ENCODE assay signal across 26 mouse cellular contexts in genomic region chr11:8609873-8610272, GRCm38 (mm10). TPM values are rescaled to one million over a fixed set of nuclear protein-coding genes. Genes with fewer than 3 reads are reported as not detected.
DNase-seq lines count a peak whose midpoint lies in the region; ATAC-seq and TF ChIP-seq lines count a peak whose summit lies in the region.
"Had no signal": no experiment of that assay in that cellular context is flagged by ENCODE, and none has a peak within 500 bp of the region (broad histone marks: within the 10 kb centered on the region; RNA-seq: fewer than 3 reads in every experiment).

No protein-coding gene starts in this region.

- no peak for ATAC-seq in kidney, embryonic 15.5 days (replicated peaks; ENCODE audit: low FRiP score)
- no peak for ATAC-seq in lung, embryonic 16.5 days (ENCODE audit: low read depth)
- ATAC-seq in neutrophil, adult 5-6 weeks (ENCODE audit: extremely low read depth, insufficient number of reproducible peaks, low FRiP score, poor library complexity, severe bottlenecking): 0 out of 2 replicates have a peak, but pooled peaks have one; percentile 13
- ATAC-seq: forebrain, embryonic 16.5 days; Patski had no signal

- H3K36me3 ChIP-seq in kidney, embryonic 15.5 days: peaks cover 47% of the 10 kb centered on the region
- H3K36me3 ChIP-seq in lung, embryonic 16.5 days (ENCODE audit: control insufficient read depth, insufficient read depth, low read length): peaks cover 7% of the 10 kb centered on the region; the same call in 1 of the 2 replicates
- H3K36me3 ChIP-seq: hindbrain, embryonic 12.5 days; liver, embryonic 15.5 days; midbrain, embryonic 12.5 days had no signal

- TF ChIP-seq POLR2A in bone marrow macrophage, adult 2 months (IDR thresholded peaks at IDR 0.05; ENCODE audit: borderline replicate concordance, low read depth, low read length): no peak

- TF ChIP-seq CTCF in bone marrow macrophage, adult 2 months (IDR thresholded peaks at IDR 0.05; ENCODE audit: low read depth, low read length): no peak

- no peaks in the 10 kb centered on the region for H3K9me3 ChIP-seq in kidney, embryonic 15.5 days (replicated peaks)
- no peaks in the 10 kb centered on the region for H3K9me3 ChIP-seq in lung, embryonic 16.5 days (ENCODE audit: control insufficient read depth, low read length)
- H3K9me3 ChIP-seq: heart, embryonic 10.5 days; hindbrain, embryonic 12.5 days; limb, embryonic 15.5 days; liver, embryonic 15.5 days; lung, embryonic 15.5 days; megakaryocyte, embryonic 14.5 days; midbrain, embryonic 12.5 days had no signal

- H3K27ac ChIP-seq in kidney, embryonic 15.5 days: peak overlapping the region; percentile 39; the same call in 1 of the 2 replicates
- peak overlapping the region; percentile 39 for H3K27ac ChIP-seq in lung, embryonic 16.5 days (ENCODE audit: low read length)
- peak overlapping the region; percentile 7; the same call in 1 of the 2 replicates for H3K27ac ChIP-seq in bone marrow macrophage, adult 2 months (ENCODE audit: insufficient read depth, low read depth, low read length)
- H3K27ac ChIP-seq: heart, embryonic 10.5 days; hindbrain, embryonic 12.5 days; limb, embryonic 15.5 days; liver, embryonic 15.5 days; lung, embryonic 15.5 days; midbrain, embryonic 12.5 days had no signal

- H3K27me3 ChIP-seq in kidney, embryonic 15.5 days: no peaks in the 10 kb centered on the region
- H3K27me3 ChIP-seq in lung, embryonic 16.5 days (ENCODE audit: control insufficient read depth, insufficient read depth, low read depth, low read length): no peaks in the 10 kb centered on the region
- H3K27me3 ChIP-seq: hindbrain, embryonic 12.5 days; limb, embryonic 15.5 days; liver, embryonic 15.5 days; lung, embryonic 15.5 days; megakaryocyte, embryonic 14.5 days; Patski had no signal

- no peak overlapping the region for H3K9ac ChIP-seq in kidney, embryonic 15.5 days
- H3K9ac ChIP-seq in lung, embryonic 16.5 days (ENCODE audit: low read length): peak overlapping the region; percentile 15; the same call in 1 of the 2 replicates
- H3K9ac ChIP-seq: hindbrain, embryonic 12.5 days; limb, embryonic 15.5 days; liver, embryonic 15.5 days; lung, embryonic 15.5 days; midbrain, embryonic 12.5 days had no signal

- 82% methylated on average over 12 of the region's 12 CpGs for WGBS in kidney, embryonic 15.5 days
- WGBS in lung, embryonic 16.5 days: 51% methylated on average over 12 of the region's 12 CpGs

- no peak for DNase-seq in kidney, postnatal 14 days
- no peak for DNase-seq in lung, postnatal 14 days
- no peak for DNase-seq in frontal cortex, postnatal 14 days (ENCODE audit: low spot score in 2 of 2)
- DNase-seq: adrenal gland, postnatal 25 days; cerebellum, adult 18-20 months; cerebellum, postnatal 14 days; gastrocnemius, postnatal 10 days; heart, postnatal 36 days; retina, postnatal 1 day; right cerebral cortex, postnatal 14 days; thymus, postnatal 4 days had no signal

- H3K4me3 ChIP-seq in kidney, embryonic 15.5 days (replicated peaks): no peak overlapping the region
- no peak overlapping the region for H3K4me3 ChIP-seq in lung, embryonic 16.5 days (ENCODE audit: low read length)
- no peak overlapping the region for H3K4me3 ChIP-seq in bone marrow macrophage, adult 2 months (ENCODE audit: insufficient read depth, low read length)
- H3K4me3 ChIP-seq: erythroblast, embryonic 14.5 days; heart, embryonic 10.5 days; hindbrain, embryonic 12.5 days; limb, embryonic 15.5 days; liver, embryonic 15.5 days; lung, embryonic 15.5 days; megakaryocyte, embryonic 14.5 days; midbrain, embryonic 12.5 days had no signal

- no peak overlapping the region for H3K4me2 ChIP-seq in kidney, embryonic 15.5 days
- H3K4me2 ChIP-seq in lung, embryonic 16.5 days (ENCODE audit: low read depth, low read length): no peak overlapping the region
- H3K4me2 ChIP-seq: hindbrain, embryonic 12.5 days; limb, embryonic 15.5 days; liver, embryonic 15.5 days; lung, embryonic 15.5 days; midbrain, embryonic 12.5 days had no signal

- H3K4me1 ChIP-seq in kidney, embryonic 15.5 days: peaks cover 23% of the 10 kb centered on the region
- peaks cover 14% of the 10 kb centered on the region for H3K4me1 ChIP-seq in lung, embryonic 16.5 days (replicated peaks; ENCODE audit: control insufficient read depth, insufficient read depth, low read length)
- peaks cover 44% of the 10 kb centered on the region for H3K4me1 ChIP-seq in bone marrow macrophage, adult 2 months (ENCODE audit: control insufficient read depth, insufficient read depth, low read length)
- H3K4me1 ChIP-seq: hindbrain, embryonic 12.5 days; megakaryocyte, embryonic 14.5 days; midbrain, embryonic 12.5 days had no signal

RNA-seq across cellular contexts. Expression of gene Tns3, which starts 54.5 kb away (rescaled TPM):
- 25.7 and 27.7 TPM in 2 replicates for polyA plus RNA-seq in kidney, embryonic 15.5 days (2015; fragmentation: Nextera tagmentation; extraction: Ambion mirVana)
- polyA plus RNA-seq in lung, embryonic 16.5 days (2015; fragmentation: Nextera tagmentation; extraction: Ambion mirVana): 54.2 and 58.1 TPM in 2 replicates
- 82.5 and 102 TPM in 2 replicates for polyA plus RNA-seq in bone marrow macrophage, adult 2 months (2012; ENCODE audit: insufficient read depth, insufficient read length, missing spikeins)
- 5.8 and 6.9 TPM in 2 replicates for total RNA-seq in neutrophil, adult 5-6 weeks (2017)
- total RNA-seq: MEL had no signal
